Mouse (Mus musculus): ENCODE measurements around the gene Ahnak. TPM values are rescaled to one million over a fixed set of nuclear protein-coding genes. Genes with fewer than 3 reads are reported as not detected.
"Not testable (repeated sequence)": the region's sequence is repeated elsewhere in the genome, so short reads cannot be mapped to it uniquely, and the experiment has no call there.

Ahnak gene
- polyA plus RNA-seq, 1 experiment from 2014 or later, result 103 TPM

DNA sequence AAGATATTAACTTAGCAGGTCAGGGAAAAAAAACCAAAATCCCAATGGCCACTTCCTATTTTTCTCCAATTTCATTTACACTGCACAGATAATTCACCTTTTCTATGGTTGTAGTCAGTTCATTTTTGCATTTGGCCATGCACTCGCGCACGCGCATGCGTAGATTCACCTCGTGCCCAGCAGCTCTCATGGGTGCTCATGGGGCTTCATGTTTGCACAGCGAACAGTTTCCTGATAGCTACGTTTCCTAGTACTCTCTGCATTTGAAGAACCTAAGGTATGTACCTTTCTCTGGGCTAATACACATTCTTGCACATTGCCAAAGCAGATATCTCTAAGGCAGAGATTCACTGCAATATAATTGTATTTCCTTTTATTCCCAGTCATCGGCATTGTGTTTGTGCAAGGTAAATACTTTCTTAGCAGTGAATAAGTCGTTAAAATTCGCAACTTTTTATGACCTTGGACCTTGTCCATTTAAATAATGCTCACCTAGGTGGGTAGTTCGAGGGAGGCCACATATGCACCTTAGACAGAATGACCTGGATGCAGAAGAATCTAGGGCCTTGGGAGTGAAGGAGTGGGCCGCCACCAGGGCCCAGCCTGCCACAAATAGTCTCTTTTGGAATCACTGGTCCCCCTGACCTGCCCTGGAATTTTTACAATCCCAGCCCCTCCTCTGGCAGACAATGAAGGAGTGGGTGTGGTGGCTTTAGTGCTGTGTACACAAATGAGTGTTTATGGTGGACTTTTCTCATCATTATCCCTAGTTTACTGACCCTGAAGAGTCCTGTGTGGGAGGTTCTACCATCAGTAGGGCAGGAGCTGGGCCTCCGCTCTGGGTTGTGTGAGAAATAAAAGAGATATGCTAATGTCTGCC lies 92.5 kb downstream of the Ahnak start:
- Histone ChIP-seq H3K9ac (ENCODE audit: low read length) (no peak overlapping the region), H3K27ac (replicated peaks) (peak overlapping the region; percentile 53), H3K27me3 (ENCODE audit: control insufficient read depth, insufficient read depth, low read length) (no peaks in the 10 kb centered on the region), H3K4me2 (replicated peaks; ENCODE audit: low read depth) (no peak overlapping the region), H3K36me3 (ENCODE audit: control insufficient read depth, insufficient read depth, low read length) (no peaks in the 10 kb centered on the region), H3K9me3 (ENCODE audit: control insufficient read depth, low read length) (no peaks in the 10 kb centered on the region), H3K4me1 (replicated peaks; ENCODE audit: control insufficient read depth, insufficient read depth) (0 out of 2 replicates have a peak, but pooled peaks cover 3% of the 10 kb centered on the region), H3K4me3 (ENCODE audit: low read depth, low read length) (no peak overlapping the region)
- ATAC-seq (ENCODE audit: low FRiP score, low TSS enrichment) (peak; percentile 30; the same call in 1 of the 2 replicates), DNase-seq (ENCODE audit: low spot score) (peak; percentile 50)
- no peak for TF ChIP-seq CTCF (IDR thresholded peaks at IDR 0.05; ENCODE audit: low read depth)
- no peak for TF ChIP-seq EP300 (optimal IDR thresholded peaks at IDR 0.05)
- 77% methylated on average over 14 of the region's 14 CpGs for WGBS

DNA sequence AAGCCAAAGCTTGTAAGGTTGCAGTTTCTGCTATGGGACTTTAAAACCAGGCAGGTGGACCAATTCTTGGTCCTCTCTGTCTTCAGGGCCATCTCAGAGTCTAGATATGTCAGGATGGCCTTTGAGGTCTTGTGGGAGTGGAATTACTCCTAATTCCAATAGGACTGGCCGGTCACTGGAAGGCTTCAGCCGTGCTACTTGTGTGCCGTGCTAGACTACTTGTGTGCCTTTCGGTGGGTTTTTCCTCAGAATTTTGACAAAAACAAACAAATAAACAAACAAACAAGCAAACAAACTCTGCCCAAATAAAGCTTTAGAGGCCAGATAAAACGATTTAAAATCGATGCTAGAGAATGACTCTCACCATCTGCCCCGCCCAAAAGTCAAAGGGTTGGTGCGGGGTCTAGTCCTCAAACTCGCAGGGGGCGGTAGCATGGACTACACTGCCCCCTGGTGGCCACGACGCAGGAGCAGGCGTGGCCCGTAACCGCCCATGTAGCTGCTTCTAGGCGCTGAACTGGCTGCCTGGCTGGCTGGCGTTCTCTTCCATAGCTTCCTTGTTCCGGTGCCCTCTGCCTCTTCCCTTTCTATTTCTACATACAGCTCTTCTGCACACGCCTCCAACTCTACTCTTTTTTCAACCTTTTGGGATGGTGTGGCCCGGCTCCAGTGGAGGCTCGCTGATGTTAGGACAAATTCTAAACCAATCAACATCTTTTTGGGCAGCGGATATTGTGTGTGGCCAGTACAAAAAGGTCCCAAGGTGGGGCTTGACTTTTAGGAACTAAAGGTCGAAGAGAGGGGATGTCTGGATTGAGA lies 93.3 kb downstream of the Ahnak start:
- Histone ChIP-seq H3K9me3 (ENCODE audit: control insufficient read depth, low read length) (no peaks in the 10 kb centered on the region), H3K4me2 (replicated peaks; ENCODE audit: low read depth) (peak overlapping the region; percentile 34; the same call in 1 of the 2 replicates), H3K27ac (replicated peaks) (peak overlapping the region; percentile 53), H3K9ac (ENCODE audit: low read length) (no peak overlapping the region), H3K4me1 (replicated peaks; ENCODE audit: control insufficient read depth, insufficient read depth) (0 out of 2 replicates have a peak, but pooled peaks cover 3% of the 10 kb centered on the region), H3K36me3 (ENCODE audit: control insufficient read depth, insufficient read depth, low read length) (no peaks in the 10 kb centered on the region), H3K27me3 (ENCODE audit: control insufficient read depth, insufficient read depth, low read length) (no peaks in the 10 kb centered on the region), H3K4me3 (ENCODE audit: low read depth, low read length) (peak overlapping the region; percentile 13; the same call in 1 of the 2 replicates)
- WGBS, result 15% methylated on average over 23 of the region's 23 CpGs
- ATAC-seq (ENCODE audit: low FRiP score, low TSS enrichment) (peak; percentile 92), DNase-seq (ENCODE audit: low spot score) (peak; percentile 89)
- TF ChIP-seq EP300 (optimal IDR thresholded peaks at IDR 0.05) (no peak), CTCF (IDR thresholded peaks at IDR 0.05; ENCODE audit: low read depth) (peak; percentile 99)

GRCm38 (mm10) chr19:9083010-9083355 lies 93.9 kb downstream of the Ahnak start:
- TF ChIP-seq CTCF (IDR thresholded peaks at IDR 0.05; ENCODE audit: low read depth) (no peak), EP300 (optimal IDR thresholded peaks at IDR 0.05) (no peak)
- H3K9ac ChIP-seq (ENCODE audit: low read length), result no peak overlapping the region
- WGBS, result 80% methylated on average over 2 of the region's 2 CpGs
- H3K9me3 ChIP-seq (ENCODE audit: control insufficient read depth, low read length), result no peaks in the 10 kb centered on the region
- H3K27me3 ChIP-seq (ENCODE audit: control insufficient read depth, insufficient read depth, low read length), result no peaks in the 10 kb centered on the region
- no peak for DNase-seq (ENCODE audit: low spot score)
- no peak overlapping the region for H3K4me3 ChIP-seq (ENCODE audit: low read depth, low read length)
- H3K27ac ChIP-seq (replicated peaks), result 0 out of 2 replicates have a peak overlapping the region, but pooled peaks have one; percentile 40
- H3K36me3 ChIP-seq (ENCODE audit: control insufficient read depth, insufficient read depth, low read length), result no peaks in the 10 kb centered on the region
- H3K4me1 ChIP-seq (replicated peaks; ENCODE audit: control insufficient read depth, insufficient read depth), result 0 out of 2 replicates have a peak, but pooled peaks cover 3% of the 10 kb centered on the region
- peak overlapping the region; percentile 34; the same call in 1 of the 2 replicates for H3K4me2 ChIP-seq (replicated peaks; ENCODE audit: low read depth)
- 0 out of 2 replicates have a peak, but pooled peaks have one; percentile 6 for ATAC-seq (ENCODE audit: low FRiP score, low TSS enrichment)

DNA sequence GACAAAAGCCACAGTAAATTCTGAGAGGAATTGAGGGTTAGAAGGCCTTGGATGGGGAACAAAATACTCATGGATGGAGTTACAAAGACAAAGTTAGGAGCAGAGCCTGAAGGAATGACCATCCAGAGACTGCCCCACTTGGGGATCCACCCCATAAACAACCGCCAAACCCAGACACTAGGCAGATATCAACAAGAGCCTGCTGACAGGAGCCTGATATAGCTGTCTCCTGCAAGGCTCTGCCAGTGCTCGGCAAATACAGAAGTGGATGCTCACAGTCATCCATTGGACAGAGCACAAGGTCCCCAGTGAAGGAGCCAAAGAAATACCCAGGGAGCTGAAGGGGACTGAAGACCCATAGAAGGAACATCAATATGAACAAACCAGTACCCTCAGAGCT lies 94.8 kb downstream of the Ahnak start:
- not testable (repeated sequence) for H3K27ac ChIP-seq (replicated peaks); H3K27me3 ChIP-seq (ENCODE audit: control insufficient read depth, insufficient read depth, low read length); DNase-seq (ENCODE audit: low spot score); H3K9ac ChIP-seq (ENCODE audit: low read length); ATAC-seq (ENCODE audit: low FRiP score, low TSS enrichment); H3K4me2 ChIP-seq (replicated peaks; ENCODE audit: low read depth); H3K36me3 ChIP-seq (ENCODE audit: control insufficient read depth, insufficient read depth, low read length); H3K4me1 ChIP-seq (replicated peaks; ENCODE audit: control insufficient read depth, insufficient read depth); H3K4me3 ChIP-seq (ENCODE audit: low read depth, low read length); H3K9me3 ChIP-seq (ENCODE audit: control insufficient read depth, low read length)
- WGBS, result 61% methylated on average over 2 of the region's 2 CpGs

- Histone ChIP-seq H3K4me2 (replicated peaks; ENCODE audit: low read depth) (no peak within 1 kb of the TSS), H3K4me1 (replicated peaks; ENCODE audit: control insufficient read depth, insufficient read depth) (no peaks in the 10 kb centered on the region), H3K27me3 (ENCODE audit: control insufficient read depth, insufficient read depth, low read length) (no peaks in the 10 kb centered on the region), H3K4me3 (ENCODE audit: low read depth, low read length) (no peak within 1 kb of the TSS), H3K36me3 (ENCODE audit: control insufficient read depth, insufficient read depth, low read length) (no peaks in the 10 kb centered on the region), H3K27ac (replicated peaks) (no peak within 1 kb of the TSS), H3K9ac (ENCODE audit: low read length) (no peak within 1 kb of the TSS), H3K9me3 (ENCODE audit: control insufficient read depth, low read length) (no peaks in the 10 kb centered on the region)
- 67% methylated on average over 4 of the region's 4 CpGs for WGBS
- no peak for TF ChIP-seq CTCF (IDR thresholded peaks at IDR 0.05; ENCODE audit: low read depth)
- no peak for TF ChIP-seq EP300 (optimal IDR thresholded peaks at IDR 0.05)
- DNase-seq (ENCODE audit: low spot score) (no peak), ATAC-seq (ENCODE audit: low FRiP score, low TSS enrichment) (no peak)
Measured at GRCm38 (mm10) chr19:9087821-9088220, 98.7 kb downstream of the Ahnak start, which contains the start of gene Scgb1a1. Gene Scgb1a1, minus strand, starts transcription at chr19:9087958.
